ENCODE assay signal across 9 mouse cellular contexts in genomic region chr5:7965281-7965680, GRCm38 (mm10). TPM values are rescaled to one million over a fixed set of nuclear protein-coding genes. Genes with fewer than 3 reads are reported as not detected.
DNase-seq lines count a peak whose midpoint lies in the region; ATAC-seq and TF ChIP-seq lines count a peak whose summit lies in the region.
"Had no signal": no experiment of that assay in that cellular context is flagged by ENCODE, and none has a peak within 500 bp of the region (broad histone marks: within the 10 kb centered on the region; RNA-seq: fewer than 3 reads in every experiment).

No protein-coding gene starts in this region.

- H3K36me3 ChIP-seq in intestine, postnatal 0 days (ENCODE audit: control insufficient read depth, insufficient read depth) = no peaks in the 10 kb centered on the region
- H3K36me3 ChIP-seq in intestine, embryonic 16.5 days (ENCODE audit: control insufficient read depth, insufficient read depth, low read length) = no peaks in the 10 kb centered on the region
- no peaks in the 10 kb centered on the region for H3K36me3 ChIP-seq in G1E (replicated peaks)
- H3K36me3 ChIP-seq: limb, embryonic 13.5 days had no signal

- no peak overlapping the region for H3K4me2 ChIP-seq in intestine, postnatal 0 days (replicated peaks; ENCODE audit: low read depth)
- no peak overlapping the region for H3K4me2 ChIP-seq in intestine, embryonic 16.5 days (ENCODE audit: low read depth, low read length)
- H3K4me2 ChIP-seq: limb, embryonic 13.5 days had no signal

- H3K9me3 ChIP-seq in intestine, postnatal 0 days (ENCODE audit: control insufficient read depth) = no peaks in the 10 kb centered on the region
- no peaks in the 10 kb centered on the region for H3K9me3 ChIP-seq in intestine, embryonic 16.5 days (ENCODE audit: control insufficient read depth, low read length)
- no peaks in the 10 kb centered on the region for H3K9me3 ChIP-seq in G1E (replicated peaks)
- H3K9me3 ChIP-seq: limb, embryonic 13.5 days had no signal

- H3K27me3 ChIP-seq in intestine, postnatal 0 days (replicated peaks; ENCODE audit: control insufficient read depth, insufficient read depth, low read length) = no peaks in the 10 kb centered on the region
- no peaks in the 10 kb centered on the region for H3K27me3 ChIP-seq in intestine, embryonic 16.5 days (replicated peaks; ENCODE audit: control insufficient read depth, insufficient read depth, low read length)
- no peaks in the 10 kb centered on the region; the same call in 1 of the 2 replicates for H3K27me3 ChIP-seq in G1E (ENCODE audit: insufficient read depth, low read length)

- H3K4me3 ChIP-seq in intestine, postnatal 0 days (ENCODE audit: low read depth, low read length) = no peak overlapping the region
- no peak overlapping the region for H3K4me3 ChIP-seq in intestine, embryonic 16.5 days (ENCODE audit: low read length)
- no peak overlapping the region for H3K4me3 ChIP-seq in G1E (ENCODE audit: low read depth, low read length)
- H3K4me3 ChIP-seq: limb, embryonic 13.5 days had no signal

- no peak overlapping the region for H3K9ac ChIP-seq in intestine, postnatal 0 days (ENCODE audit: low read depth, low read length)
- no peak overlapping the region for H3K9ac ChIP-seq in intestine, embryonic 16.5 days (ENCODE audit: low read depth, low read length)
- H3K9ac ChIP-seq: limb, embryonic 13.5 days had no signal

- WGBS in intestine, postnatal 0 days = 31% methylated on average over 3 of the region's 3 CpGs
- 32% methylated on average over 3 of the region's 3 CpGs for WGBS in intestine, embryonic 16.5 days

- no peak overlapping the region for H3K27ac ChIP-seq in intestine, postnatal 0 days (ENCODE audit: low read depth, low read length)
- H3K27ac ChIP-seq in intestine, embryonic 16.5 days (ENCODE audit: low read length) = no peak overlapping the region
- H3K27ac ChIP-seq: limb, embryonic 13.5 days had no signal

- 0 out of 2 replicates have a peak, but pooled peaks cover 3% of the 10 kb centered on the region for H3K4me1 ChIP-seq in intestine, postnatal 0 days (replicated peaks; ENCODE audit: control insufficient read depth, insufficient read depth, low read length)
- peaks cover 3% of the 10 kb centered on the region; the same call in 1 of the 2 replicates for H3K4me1 ChIP-seq in intestine, embryonic 16.5 days (ENCODE audit: control insufficient read depth, insufficient read depth, low read length)
- no peaks in the 10 kb centered on the region for H3K4me1 ChIP-seq in G1E (ENCODE audit: insufficient read depth, low read depth, low read length)

- peak; percentile 66 for TF ChIP-seq CTCF in intestine, postnatal 0 days (IDR thresholded peaks at IDR 0.05; ENCODE audit: low read depth)
- peak; percentile 15; the same call in 1 of the 2 replicates for TF ChIP-seq CTCF in G1E (IDR thresholded peaks at IDR 0.05; ENCODE audit: low read depth, low read length)

- ATAC-seq in intestine, postnatal 0 days = no peak
- no peak for ATAC-seq in intestine, embryonic 16.5 days
- no peak for ATAC-seq in G1E (ENCODE audit: extremely low read depth, insufficient number of reproducible peaks, low FRiP score, poor library complexity, severe bottlenecking)

- no peak for DNase-seq in G1E (ENCODE audit: low spot score)
- DNase-seq in c-Kit-positive CD71-positive TER-119-positive erythroid progenitor cells, embryonic 14.5 days (ENCODE audit: low spot score) = peak; percentile 4
- DNase-seq in frontal cortex, postnatal 25 days (ENCODE audit: low spot score in 2 of 2) = peak; percentile 48 to 54
- DNase-seq in layer of hippocampus, adult 9-11 months = peak; percentile 22
- peak; percentile 27 for DNase-seq in mesoderm, embryonic 11.5 days (ENCODE audit: low read depth, low spot score)
- DNase-seq in T-cell, adult 2 months (ENCODE audit: low spot score) = no peak

RNA-seq across cellular contexts. Expression of gene Steap4, which starts 5.0 kb away (rescaled TPM):
- polyA plus RNA-seq in intestine, postnatal 0 days (2015; fragmentation: Nextera tagmentation; extraction: Ambion mirVana) = 1.2 and 2.3 TPM in 2 replicates
- polyA plus RNA-seq in intestine, embryonic 16.5 days (2015; fragmentation: Nextera tagmentation; extraction: Ambion mirVana) = 1.8 and 2.2 TPM in 2 replicates
- not detected in 2 replicates for total RNA-seq in G1E (2014; fragmentation: Nextera tagmentation)
- total RNA-seq in G1E (2017) = 0.12 TPM in 1 of 2 replicates, not detected in the other
- polyA plus RNA-seq in G1E (2012) = not detected in 2 replicates

Comparison
In these comparisons a context has a peak if more than half of its experiments do, and no peak if none do; other contexts are left out.
1. DNase-seq: peak in c-Kit-positive CD71-positive TER-119-positive erythroid progenitor cells, embryonic 14.5 days (single experiment), frontal cortex, postnatal 25 days (2 of 2), layer of hippocampus, adult 9-11 months (single experiment) and mesoderm, embryonic 11.5 days (single experiment); none in G1E (single experiment) and T-cell, adult 2 months (single experiment).